Mouse (Mus musculus) kidney, adult 11 months (tissue): ENCODE data around the gene Phlda1.

Source experiments
- DNase-seq: peaks from one replicate; pipeline ENCODE4 v3.0.0; 2022

Gene Phlda1

DNA sequence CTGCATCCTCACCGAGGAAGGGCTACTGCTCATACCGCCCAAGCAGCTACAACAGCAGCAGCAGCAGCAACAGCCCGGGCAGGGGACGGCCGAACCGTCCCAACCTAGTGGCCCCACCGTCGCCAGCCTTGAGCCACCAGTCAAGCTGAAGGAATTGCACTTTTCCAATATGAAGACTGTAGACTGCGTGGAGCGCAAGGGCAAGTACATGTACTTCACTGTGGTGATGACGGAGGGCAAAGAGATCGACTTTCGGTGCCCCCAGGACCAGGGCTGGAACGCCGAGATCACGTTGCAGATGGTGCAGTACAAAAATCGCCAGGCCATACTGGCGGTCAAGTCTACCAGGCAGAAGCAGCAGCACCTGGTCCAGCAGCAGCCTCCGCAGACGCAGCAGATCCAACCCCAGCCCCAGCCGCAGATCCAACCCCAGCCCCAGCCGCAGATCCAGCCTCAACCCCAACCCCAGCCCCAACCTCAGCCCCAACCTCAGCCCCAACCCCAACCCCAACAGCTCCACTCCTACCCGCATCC, 907 bp downstream of the Phlda1 start:
- DNase-seq = no peak

DNA sequence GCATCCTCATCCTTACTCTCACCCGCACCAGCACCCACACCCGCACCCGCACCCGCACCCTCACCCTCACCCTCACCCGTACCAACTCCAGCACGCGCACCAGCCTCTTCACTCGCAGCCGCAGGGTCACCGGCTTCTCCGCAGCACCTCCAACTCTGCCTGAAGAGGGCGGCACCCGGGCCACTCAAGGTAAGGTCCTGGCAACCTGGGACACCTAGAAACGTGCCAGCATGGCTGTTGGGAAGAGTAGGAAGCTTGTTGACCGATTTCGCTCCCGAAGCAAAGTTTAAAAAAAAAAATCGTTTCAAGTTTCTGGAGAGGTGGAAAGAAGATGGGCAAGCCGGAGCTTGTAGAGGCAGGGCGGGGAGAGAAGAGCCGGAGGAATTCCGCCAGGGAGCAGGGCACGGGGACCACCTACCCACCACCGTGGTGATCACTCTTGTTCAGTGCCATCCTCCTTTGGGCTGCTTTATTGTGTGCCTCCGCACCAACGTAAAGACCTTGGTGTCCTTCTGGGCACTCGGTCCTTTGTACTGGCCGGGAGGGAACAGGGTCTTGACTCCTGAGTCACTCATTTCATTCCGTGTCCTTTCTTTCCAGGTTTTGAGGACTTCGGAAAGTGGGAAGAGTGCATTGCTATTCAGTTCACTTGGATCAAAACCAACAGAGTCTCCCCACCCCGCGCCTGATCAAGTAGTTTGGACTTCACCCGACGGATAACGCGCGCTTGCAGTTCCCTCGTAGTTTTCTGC, 1.6 kb downstream of the Phlda1 start:
- DNase-seq = peak; percentile 70

DNA sequence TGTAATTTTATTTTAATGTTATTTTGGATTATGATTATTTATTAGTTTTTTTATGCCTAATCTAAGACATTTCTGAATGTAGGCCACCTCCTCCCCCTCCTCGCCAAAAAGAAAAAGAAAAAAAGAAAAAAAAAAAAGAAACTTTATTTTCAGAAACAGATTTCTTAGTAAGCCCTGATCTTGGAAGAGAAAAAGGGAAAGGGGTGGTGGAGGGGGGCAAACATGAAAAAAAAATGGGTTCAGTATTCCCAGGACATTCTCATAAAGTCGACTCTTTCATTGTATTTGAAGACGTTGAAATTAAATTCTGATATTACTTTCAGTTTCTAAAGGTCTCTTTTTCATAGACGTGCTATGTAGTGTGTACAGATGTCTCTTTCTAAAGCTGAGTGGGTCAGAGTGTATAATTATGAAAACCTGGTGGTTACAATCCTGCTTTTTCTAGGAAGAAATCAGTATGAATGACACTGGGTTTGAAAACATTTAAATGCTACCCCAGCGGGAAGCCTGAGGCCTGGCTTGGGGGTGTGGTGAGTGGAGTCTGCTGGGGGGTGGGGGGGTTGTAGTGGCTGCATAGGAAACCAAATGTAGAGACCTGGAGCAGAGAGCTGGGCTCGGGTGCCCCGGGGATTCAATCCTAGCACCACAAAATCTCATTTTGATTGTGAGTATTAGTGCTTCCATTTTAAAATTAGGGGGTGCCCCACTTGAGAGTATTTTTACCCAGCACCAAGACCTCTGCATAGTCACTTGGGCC, 2.4 kb downstream of the Phlda1 start:
- DNase-seq = no peak

DNA sequence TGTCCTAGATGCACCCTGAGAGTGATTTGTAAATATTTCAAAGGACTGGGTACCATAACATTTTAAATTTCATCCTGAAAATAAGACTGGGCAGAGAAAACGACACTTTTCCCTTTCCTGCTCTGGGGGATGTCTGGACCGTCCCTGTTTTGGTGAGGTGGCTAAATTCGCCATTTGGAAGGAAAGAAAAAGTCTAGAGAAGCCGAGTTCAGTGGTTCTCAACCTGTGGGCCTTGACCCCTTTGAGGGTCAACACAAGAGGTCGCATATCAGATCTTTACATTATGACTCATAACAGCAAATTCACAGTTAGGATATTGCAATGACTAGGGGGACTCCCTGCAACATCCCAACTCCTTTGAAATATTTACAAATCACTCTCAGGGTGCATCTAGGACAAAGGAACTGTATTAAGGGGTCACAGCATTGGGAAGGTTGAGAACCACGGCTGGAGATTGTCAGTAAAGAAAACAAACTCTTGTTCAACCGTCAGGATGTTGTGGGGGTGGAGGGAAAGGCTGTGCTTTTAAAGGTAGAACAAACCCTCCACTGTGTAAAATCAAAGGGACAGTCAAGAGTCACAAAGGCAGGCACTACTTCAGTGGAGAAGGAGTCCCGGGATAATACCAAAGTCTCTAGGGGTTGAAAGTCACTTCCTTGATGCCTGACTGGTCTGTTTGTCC, 3.2 kb downstream of the Phlda1 start:
- no peak for DNase-seq

DNA sequence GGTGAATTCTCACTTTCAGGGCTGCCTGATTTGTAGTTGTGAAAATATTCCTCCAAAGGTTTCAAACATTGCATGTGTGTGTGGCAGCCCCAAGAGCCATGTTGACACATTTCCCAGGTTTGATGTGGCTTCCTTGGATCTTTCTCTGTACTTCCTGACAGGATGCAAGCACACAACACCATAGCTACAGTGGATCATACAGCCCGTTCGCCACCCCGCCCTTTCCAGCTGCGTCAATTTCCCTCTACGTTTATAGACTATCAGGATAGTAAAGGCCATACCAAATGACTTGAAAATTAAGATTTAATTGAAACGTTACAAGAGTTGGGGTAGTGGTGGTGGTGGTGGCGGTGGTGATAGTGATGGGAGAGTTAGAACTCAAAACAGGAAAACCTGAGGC, 3.9 kb downstream of the Phlda1 start:
- DNase-seq = no peak

DNA sequence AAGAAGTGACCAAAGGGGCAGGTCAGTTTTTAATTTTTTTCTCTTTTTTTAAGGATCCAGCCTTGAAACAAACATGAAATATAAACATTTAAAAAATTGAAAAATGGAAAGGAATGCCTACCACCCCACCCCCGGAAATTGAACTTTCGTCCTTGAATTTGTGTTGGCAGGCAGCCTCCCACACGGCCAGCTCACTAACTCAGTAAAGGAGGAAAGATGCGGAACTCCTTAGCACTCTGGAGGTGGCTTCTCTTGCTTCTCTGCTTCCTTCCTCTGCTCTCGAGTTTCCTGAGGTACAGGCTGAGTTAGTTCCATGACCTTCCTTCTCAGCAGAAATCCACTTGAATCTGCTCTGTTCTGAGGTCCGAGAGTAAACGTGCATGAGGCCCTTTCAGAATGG, 4.7 kb downstream of the Phlda1 start:
- no peak for DNase-seq

DNA sequence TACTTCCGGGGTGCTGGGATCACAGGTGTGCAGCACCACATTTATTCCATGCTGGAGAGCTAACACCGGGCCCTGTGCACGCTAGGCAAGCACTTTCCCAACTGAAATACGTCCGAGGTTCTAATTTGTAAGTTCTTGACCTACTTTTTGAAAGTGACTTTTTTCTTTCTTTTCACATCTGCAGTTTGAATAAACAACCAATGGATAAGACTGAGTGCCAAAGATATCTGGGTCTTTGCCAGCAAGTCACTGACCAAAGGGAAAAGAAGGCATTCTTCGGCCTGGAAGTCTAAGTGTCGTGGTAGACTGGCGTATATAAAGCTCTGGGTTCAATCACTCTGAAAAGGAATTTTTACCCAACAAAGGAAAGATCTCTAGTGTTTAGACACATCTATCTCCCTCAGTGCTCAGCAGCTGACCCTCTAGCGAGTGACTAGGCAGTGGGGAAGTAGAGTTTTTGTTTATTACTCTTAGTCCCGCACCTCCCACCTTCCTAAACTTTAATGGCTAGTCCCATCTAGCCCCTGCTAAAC, 6.0 kb downstream of the Phlda1 start:
- no peak for DNase-seq

DNA sequence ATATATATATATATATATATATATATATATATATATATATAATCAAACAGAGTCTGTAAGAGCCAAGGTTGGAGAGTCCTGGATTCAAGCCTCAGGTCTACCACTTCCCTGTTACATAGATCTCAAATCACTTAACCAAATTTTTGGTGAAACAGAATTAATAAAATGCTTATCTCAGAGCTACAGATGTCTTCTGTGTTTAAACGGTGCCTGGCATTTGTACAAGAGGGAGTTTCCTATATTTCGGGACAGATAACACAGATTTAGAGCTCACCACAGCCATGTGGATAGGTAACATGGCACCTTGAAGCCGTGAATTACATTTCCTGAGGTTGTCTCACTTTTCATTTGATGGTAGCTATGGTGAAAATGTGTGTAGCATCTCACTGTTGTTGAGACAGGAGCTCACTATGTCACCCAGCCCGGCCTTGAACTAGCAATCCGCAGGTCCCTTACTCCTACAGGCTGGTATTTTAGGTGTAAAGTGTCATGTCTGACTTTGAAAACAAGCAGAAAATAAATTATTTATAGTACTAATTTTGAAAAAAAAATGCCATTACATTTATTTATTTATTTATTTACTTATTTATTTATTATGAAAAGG, 8.3 kb downstream of the Phlda1 start:
- DNase-seq = no peak

DNA sequence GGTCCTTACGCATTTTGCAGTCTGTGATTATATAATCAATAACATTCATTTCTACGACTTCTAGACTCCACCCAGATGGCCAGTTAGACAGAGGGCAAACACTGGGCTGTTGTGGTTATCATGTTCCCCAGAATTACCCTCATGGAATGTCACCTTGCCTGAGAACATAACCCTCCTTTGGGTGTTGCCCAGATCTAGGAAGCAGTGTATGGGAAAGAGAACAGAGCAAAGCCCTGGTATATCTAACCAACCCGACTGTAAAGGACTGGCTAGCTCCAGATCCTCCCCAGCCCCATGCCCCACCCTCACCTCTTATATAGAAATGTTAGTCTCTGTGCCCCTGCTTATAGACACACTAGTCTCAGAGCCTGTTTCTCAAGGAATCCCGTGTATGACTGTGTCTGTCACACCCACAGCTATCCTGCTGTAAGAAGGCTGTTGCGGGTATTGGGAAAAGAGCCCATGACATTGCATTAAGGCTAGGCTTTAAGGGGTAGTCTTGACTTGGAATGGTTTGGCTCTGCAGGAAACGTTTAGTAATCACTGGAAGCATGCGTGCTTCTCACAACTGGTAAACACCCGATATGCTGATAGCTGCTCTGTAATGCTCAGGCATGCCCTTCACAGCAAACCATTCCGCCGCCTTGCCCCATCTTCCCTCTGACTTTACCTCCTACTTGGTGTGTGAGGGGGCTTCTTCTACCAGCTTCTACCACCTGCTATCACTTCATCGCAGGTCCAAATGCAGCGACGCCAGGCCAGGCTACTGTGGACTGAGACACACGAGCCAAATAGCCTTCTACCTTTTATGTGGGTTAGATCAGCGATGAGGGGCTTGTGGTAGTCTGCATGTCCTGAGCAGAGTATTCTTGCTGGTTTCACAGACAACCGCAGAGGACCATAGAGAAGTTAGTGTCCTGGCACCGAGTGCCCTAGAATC, 9.3 kb downstream of the Phlda1 start:
- DNase-seq = no peak

DNA sequence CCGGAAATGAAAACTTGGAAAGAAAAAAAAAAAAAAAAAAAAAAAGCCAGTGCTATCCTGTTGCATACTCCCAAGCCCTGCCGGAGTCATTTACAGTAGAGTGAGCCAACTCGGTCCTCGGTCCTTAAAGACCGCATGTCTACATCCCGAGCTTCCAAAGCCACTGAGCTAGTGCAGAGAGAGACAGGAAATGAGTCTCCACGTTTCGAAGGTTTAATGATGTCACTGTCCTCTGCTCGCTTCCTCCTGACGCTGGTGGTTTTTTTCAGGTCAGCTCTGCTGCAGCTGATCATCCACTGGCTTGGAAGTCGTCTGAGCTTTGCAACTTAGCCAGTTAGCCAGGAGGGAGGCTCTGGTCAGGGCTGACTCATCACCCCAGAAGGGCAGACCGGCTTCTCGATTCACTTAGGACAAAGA, 10.1 kb downstream of the Phlda1 start:
- DNase-seq = peak; percentile 31

DNA sequence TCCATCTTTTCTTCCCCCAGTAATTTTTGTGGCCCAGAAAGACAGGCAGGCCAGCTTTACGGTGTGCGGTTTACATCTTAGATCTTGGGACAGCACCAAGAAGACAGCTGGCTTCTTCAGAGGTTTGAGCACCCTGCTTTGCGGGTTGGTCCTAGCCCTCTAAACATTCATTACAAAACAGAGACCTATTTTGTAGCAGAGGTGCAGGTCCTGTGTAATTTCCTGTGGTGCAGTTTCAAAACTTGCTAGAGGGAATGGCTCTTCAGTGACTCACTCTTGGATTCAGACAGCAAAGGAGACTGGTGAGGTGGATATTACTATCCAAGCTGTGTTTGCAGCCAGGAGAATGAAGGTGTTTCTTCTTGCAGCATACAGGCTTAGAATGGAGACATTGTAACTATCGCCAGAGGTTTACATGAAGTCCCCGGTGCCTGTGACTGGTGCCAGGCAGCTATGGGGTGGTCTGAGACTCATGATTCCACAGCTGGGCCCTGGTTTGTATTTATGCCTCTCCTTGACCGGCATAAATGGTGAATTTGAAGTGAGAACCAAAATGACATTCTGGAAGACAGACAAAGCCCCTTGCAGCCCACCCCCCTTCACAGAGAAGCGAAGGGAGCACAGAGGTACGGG, 10.8 kb downstream of the Phlda1 start:
- DNase-seq = no peak

DNA sequence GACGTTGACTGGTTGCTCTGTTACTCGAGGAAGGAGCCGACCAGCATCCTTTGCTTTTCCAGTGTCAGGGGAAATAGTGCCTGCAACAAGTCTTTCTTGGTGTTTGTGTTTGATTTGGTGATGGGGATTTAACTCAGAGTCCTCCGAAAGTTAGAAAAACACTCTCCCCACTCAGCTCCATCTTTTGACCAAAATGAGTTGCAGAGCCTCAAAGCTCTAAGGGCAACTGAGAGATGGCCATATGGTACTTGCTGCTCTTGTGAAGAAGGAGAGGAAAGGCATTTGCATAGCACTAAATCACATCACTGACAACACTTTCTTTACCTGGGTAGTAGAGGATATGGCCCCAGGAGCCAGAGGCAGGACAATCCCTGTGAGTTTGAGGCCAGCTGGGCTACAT, 12.3 kb downstream of the Phlda1 start:
- no peak for DNase-seq

DNA sequence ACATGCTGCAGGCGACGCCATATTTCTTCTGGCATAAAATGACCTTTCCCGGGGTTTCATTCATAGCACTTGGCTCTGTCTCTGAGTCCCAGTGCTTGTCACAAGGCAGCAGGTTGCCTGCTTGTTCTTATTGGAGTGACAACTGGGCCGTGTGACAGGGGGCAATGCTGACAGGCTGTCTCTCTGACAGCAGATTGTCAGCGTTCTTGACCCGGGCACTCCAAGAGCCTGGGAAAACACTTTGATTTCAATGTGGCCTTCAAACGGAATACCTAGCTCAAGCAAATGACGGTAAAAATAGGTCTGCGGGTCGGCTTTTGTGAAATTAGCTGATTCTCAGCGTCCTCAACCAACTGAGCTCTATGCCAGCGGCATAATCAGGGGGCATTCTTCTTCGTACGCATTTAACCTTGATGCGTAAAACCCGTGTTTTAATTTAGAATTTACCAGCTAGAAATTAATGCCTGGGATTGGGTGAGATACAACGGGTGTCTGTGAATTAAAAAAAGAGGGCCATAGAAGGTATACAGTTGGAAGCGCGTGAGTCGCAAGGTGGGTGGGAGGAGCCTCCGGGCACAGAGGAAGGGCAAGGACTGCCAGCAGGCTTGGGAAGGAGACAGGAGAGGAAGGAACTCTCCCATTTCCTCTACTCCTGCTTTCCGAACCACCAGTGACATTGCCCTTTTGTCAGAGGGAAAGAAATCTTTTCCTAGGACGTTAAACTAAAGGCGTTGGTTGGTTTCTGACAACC, 13.7 kb downstream of the Phlda1 start:
- DNase-seq = peak; percentile 27

DNA sequence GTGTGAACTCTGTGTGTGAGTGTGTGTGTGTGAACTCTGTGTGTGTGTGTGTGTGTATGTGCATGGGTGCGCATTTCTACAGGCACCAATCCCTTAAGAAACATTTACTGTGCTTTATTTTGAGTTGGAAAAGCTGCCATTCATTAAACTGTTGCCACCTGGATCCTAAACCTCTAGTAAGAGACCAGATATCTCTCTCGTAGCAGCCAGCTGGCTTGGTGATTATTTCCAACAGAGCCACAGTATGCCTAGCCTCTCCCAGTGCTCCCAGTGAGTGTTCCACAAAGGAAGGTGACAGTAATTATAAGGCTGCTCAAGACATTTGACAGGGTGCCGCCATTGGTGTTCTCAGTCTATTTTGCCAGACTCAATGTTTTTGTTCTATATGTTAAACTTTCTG, 14.5 kb downstream of the Phlda1 start:
- no peak for DNase-seq

DNA sequence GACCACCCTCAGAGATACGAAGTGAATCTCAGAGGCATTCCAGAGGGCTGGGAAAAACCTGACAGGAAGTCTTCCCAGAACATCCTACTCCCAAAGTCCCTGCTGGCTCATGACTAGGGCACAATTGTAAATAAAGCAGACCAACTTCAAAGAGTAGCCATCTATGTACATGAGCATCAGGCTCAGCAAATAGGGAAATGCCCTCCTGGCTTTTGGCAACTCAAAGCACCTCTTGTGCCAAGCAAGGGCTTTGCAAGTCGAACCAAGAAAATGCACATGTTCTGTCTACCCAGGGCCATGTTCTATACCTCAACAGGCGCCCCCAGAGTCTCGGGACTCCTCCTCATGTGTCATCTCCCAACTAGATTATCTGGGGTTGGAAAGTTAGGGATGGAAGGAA, 15.6 kb downstream of the Phlda1 start:
- DNase-seq = no peak

DNA sequence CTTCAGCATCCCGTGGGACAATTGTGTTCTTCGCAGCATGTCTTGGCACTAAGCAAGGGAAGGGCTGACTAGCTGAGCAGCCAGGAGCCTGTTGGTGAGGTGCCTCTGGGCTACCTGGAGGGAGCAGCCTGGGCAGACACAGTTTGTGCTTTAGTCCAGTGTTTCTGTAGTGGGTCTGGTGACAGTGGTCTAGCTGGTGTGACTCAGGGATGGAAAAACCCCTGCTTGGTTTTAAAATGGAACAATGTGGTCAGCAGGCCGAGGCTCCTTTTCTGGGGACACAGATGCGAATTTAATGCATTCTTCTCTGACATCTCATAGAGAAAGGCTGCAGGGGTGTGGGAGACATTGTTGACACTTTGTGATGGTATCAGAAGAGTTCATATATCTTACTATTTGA, 16.1 kb downstream of the Phlda1 start:
- DNase-seq = no peak

DNA sequence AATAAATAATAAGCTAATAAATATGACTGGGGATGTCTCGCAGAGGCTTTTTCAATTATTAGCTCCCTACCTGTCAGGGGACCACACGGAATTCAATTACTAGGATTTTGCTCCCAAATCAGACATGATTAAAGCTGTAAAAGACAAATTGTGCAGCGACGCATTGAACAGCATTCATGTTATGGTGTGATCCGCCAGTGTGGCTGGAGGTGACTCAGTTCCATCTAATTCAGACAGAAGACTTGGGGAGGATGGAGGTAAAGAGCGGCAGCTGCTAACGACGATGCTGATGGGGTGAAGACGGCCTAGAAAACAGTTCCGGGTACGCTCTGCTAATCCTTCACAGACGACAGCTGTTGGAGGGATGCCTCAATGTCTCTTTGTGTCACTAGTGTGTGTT, 17.8 kb downstream of the Phlda1 start:
- no peak for DNase-seq

DNA sequence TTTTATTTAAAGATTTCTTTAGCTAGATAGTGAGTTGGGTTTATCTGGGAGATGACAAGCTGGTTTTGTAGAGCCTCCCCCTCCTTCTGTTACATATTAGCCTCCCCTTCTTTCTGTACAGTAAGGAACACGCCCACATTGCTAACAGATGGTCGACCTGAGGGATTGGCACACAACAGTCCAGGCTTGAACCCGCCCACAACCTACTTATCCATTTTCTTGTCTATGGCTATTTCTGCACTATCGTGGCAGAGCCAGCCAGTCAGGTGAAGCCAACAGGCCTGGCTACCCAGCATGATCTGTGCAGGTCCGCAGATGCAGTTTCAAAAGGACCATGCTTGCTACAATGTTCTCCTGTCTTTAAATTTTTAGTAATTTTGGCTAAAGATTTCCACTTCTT, 21.0 kb downstream of the Phlda1 start:
- DNase-seq = no peak

DNA sequence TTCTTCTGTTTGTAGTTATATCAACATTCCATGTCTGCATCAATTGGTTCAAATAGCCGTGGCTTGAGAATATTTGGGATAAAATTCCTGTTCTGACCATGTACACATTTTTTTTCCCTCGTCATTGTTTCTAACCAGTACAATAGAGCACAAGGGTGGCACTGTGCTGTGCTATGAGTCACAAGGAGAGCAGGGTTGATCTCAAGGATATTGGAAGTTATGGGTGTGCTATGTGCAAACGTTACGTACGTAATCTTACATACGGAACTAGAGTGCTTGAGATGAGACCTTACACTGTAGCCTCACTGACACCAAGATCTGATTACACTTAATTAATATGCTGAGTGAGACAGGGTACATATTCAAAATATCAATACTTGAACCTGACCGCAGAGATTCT, 21.5 kb downstream of the Phlda1 start:
- DNase-seq = no peak

DNA sequence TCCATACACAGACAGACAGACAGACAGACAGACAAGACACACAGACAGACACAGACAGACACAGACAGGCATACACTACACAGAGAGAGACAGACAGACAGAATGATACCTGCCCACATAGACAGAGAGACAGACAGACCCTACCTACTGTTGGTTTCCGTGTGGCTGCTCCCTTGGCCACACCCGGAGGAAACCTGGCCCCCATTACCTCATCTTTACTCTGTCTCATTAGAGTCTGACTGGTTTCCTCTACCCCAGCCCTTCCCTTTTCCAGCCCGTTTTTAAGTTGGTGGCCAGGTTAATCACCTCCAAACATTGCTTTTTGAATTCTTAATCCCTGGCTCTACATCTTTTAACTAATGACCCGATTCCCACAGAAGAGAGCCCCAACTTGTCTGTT, 22.2 kb downstream of the Phlda1 start:
- DNase-seq = no peak

DNA sequence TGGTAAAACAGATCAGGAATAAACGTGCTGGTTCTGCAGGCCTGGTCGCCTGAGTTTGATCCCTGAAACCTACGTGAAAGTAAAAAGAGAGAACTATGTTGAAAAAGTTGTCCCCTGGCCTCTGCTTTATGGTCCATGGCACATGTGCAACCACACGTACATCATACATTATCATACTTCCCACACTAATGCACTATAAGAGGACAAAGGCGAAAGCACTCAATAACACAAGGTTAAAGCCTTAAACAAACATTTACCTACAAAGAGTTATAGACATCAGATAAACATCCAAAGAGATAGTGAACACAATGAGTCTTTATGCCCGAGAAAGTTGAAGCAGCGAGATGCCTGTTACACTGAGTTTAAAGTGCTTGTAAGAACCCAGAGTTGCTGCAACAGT, 24.3 kb downstream of the Phlda1 start:
- no peak for DNase-seq
